Mouse (Mus musculus) hindbrain, embryonic 14.5 days (tissue): ENCODE results near the gene Dad1. TPM values are rescaled to one million over a fixed set of nuclear protein-coding genes. Genes with fewer than 3 reads are reported as not detected.

Experiments used
- ATAC-seq: fragments of 200-750 bp; cut with Nextera tagmentation; 2 replicates; pipeline ENCODE4 v1.8.0; 2017; ENCODE audit warnings: moderate number of reproducible peaks, mild to moderate bottlenecking, moderate TSS enrichment, moderate library complexity; ENCODE audit not compliant: low FRiP score
- DNase-seq: peaks from one replicate; pipeline ENCODE4 v3.0.0-alpha.2; 2015; ENCODE audit warnings: low spot score
- H3K27ac ChIP-seq: fragments of 300-500 bp; sonication (generic); 2 replicates; pipeline ENCODE4 v1.5.1; 2014; ENCODE audit warnings: mild to moderate bottlenecking, moderate library complexity
- H3K27me3 ChIP-seq: fragments of 300-500 bp; sonication (generic); 2 replicates; pipeline ENCODE4 v1.6.1; 2014; ENCODE audit warnings: mild to moderate bottlenecking, low read length, mixed read lengths; ENCODE audit not compliant: control insufficient read depth, insufficient read depth
- H3K36me3 ChIP-seq: fragments of 300-500 bp; sonication (generic); replicated peaks from 2 replicates; pipeline ENCODE4 v1.6.1; 2014; ENCODE audit not compliant: control insufficient read depth, insufficient read depth
- H3K4me1 ChIP-seq: fragments of 300-500 bp; sonication (generic); replicated peaks from 2 replicates; pipeline ENCODE4 v1.6.1; 2014; ENCODE audit warnings: antibody characterized with exemption, low read length, mixed read lengths; ENCODE audit not compliant: control insufficient read depth, insufficient read depth
- H3K4me2 ChIP-seq: fragments of 300-500 bp; sonication (generic); replicated peaks from 2 replicates; pipeline ENCODE4 v1.6.1; 2014; ENCODE audit warnings: mild to moderate bottlenecking, moderate library complexity
- H3K4me3 ChIP-seq: fragments of 300-500 bp; sonication (generic); replicated peaks from 2 replicates; pipeline ENCODE4 v1.5.1; 2014; ENCODE audit warnings: mild to moderate bottlenecking, low read length
- H3K9ac ChIP-seq: fragments of 300-500 bp; sonication (generic); 2 replicates; pipeline ENCODE4 v1.6.1; 2014
- H3K9me3 ChIP-seq: fragments of 300-500 bp; sonication (generic); 2 replicates; pipeline ENCODE4 v1.6.1; 2016; ENCODE audit warnings: low read length; ENCODE audit not compliant: control insufficient read depth
- WGBS: fragments of 180-500 bp; shearing (Covaris S2); extraction: QIAGEN DNeasy Blood & Tissue Kit; methylation state at CpG from one replicate; pipeline ENCODE4 v1.1.7; 2014; 5-methylcytosine and 5-hydroxymethylcytosine counted together
- polyA plus RNA-seq: library from polyadenylated mRNA; unstranded; fragments of >200 nt; fragmentation: Nextera tagmentation; extraction: Ambion mirVana; gene quantifications from 2 replicates; pipeline ENCODE4 v1.2.1, GENCODE M21; 2014

Dad1 gene
- polyA plus RNA-seq, 1 experiment from 2014 or later, result 386 TPM

DNA sequence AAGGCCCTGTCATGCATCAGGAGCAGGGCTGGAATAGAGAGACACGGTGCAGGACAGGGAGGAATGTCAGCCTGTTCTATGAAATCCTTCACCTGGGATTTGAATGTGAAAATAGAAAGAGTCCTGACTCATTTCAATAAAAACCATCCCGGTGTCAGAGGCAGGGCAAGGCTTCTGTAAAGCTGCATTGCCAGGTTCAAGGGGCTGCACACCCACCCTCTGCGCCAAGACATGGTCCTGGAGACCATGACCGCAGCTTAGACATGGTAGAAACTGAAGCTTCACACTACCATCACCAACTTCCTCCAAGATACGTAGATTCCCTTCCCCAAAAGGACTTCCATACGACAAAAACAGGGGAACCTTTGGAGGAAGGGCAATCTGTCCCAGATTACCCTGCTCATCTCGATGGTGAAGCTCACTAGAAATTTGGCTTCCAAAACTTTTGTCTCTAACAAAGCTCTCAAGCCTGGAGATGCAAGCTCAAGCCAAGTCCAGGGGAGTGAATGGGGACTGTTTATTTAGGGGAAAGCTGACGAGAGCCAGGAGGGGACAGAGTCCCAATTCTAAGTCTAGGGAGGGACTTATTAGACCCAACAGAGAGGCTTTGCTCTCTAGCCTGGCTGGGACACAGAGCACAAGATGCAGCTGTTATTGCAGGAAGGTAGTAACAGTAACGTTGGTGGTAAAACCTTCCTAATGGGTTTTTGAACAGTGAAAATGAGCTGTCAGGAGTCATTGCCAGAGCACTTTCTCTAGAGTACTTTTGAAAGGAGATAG is 60.4 kb downstream of the Dad1 start:
- H3K27ac ChIP-seq, result no peak overlapping the region
- no peaks in the 10 kb centered on the region for H3K9me3 ChIP-seq
- no peak for DNase-seq
- no peak overlapping the region for H3K4me2 ChIP-seq
- no peaks in the 10 kb centered on the region for H3K36me3 ChIP-seq
- no peak overlapping the region for H3K4me3 ChIP-seq
- no peaks in the 10 kb centered on the region for H3K27me3 ChIP-seq
- H3K9ac ChIP-seq, result no peak overlapping the region
- no peak for ATAC-seq
- WGBS, result 84% methylated on average over 9 of the region's 9 CpGs
- peaks cover 27% of the 10 kb centered on the region for H3K4me1 ChIP-seq

DNA sequence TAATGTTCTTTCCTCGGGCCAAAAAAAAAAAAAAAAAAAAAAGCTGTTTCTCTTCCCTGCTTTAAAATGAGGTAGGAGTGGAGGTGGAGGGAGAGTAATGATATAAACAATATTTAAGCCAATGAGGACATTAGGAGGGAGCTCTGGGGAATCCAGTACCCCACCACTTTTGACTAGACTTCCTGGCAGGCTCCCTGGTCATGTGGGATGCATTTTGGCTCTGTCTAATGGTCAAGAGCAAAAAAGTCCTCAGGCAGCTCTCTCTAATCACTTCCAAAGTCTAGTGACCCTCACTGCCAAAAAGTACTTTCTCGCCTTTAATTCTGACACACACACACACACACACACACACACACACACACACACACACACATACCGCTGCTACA is 61.4 kb downstream of the Dad1 start:
- 53% methylated on average over 3 of the region's 3 CpGs for WGBS
- peak; percentile 38; the same call in 1 of the 2 replicates for ATAC-seq

DNA sequence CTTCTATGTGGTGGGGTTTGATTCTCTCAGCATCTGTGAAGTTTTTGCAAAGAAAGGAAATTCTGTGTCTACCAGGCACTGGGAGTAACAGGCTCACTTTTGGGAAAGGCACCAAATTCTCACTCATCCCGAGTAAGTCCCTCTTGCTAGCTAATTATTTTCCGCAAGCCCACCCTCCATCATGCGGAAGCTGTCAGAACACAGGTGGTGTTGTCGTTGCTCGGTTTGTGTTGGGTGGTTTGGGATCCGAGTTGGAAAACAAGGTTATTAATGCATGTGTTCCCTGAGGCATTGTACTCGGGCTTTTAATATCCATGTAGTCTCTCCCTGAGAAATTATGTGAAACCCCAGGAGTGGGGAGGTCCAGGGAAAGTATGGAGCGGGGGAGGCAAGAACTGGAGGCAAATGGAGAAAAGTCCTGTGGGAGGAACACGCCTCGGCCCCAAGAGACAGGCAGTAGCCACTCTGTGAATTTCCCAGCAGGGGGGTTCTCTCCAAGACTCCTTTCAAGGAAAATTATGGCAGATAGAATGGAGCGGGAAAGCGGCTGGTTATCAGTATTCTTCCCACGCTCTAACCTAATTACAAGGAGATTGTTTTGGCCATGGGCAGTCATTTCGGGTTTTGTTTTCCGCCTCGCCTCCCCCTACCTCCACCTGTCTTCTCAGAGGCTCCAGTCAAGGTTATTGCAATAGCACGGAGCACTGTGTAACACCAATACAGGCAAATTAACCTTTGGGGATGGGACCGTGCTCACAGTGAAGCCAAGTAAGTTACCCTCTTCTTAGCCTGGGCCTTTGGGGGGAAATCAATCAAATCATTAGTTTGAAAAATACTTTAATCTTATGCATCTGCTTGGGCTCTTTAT is 62.1 kb downstream of the Dad1 start:
- Histone ChIP-seq H3K4me2 (peak overlapping the region; percentile 11; the same call in 1 of the 2 replicates), H3K4me1 (peaks cover 28% of the 10 kb centered on the region), H3K9ac (no peak overlapping the region), H3K9me3 (no peaks in the 10 kb centered on the region), H3K4me3 (no peak overlapping the region), H3K36me3 (no peaks in the 10 kb centered on the region), H3K27me3 (no peaks in the 10 kb centered on the region), H3K27ac (peak overlapping the region; percentile 16)
- 34% methylated on average over 18 of the region's 18 CpGs for WGBS
- DNase-seq (peak; percentile 56), ATAC-seq (peak; percentile 54)

More for the DNA sequence above, 61.4 kb downstream of the Dad1 start:
- H3K4me1 ChIP-seq, result peaks cover 27% of the 10 kb centered on the region
- H3K27me3 ChIP-seq, result no peaks in the 10 kb centered on the region
- H3K27ac ChIP-seq, result peak overlapping the region; percentile 16; the same call in 1 of the 2 replicates
- no peak overlapping the region for H3K4me3 ChIP-seq
- DNase-seq, result no peak
- no peaks in the 10 kb centered on the region for H3K36me3 ChIP-seq
- H3K4me2 ChIP-seq, result no peak overlapping the region
- no peak overlapping the region for H3K9ac ChIP-seq
- H3K9me3 ChIP-seq, result no peaks in the 10 kb centered on the region

DNA sequence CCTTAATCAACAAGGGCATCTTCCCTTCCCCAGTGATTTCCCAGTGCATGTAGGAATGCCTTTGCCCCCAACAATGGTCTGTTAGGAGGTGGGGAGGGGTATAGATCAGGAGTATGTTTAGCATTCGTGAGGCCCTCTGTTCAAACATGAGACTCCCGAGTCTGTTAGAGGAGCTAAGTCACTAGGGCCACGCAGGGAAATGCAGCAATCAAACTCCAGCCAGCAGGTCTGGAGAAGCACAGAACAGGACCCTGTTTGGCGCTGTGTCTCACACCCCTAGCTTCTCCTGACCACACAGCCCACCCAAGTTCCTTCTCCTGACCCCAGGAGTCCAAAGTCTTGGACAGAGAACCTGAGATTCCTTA is 62.9 kb downstream of the Dad1 start:
- no peak overlapping the region for H3K4me2 ChIP-seq
- peak overlapping the region; percentile 40; the same call in 1 of the 2 replicates for H3K27ac ChIP-seq
- H3K27me3 ChIP-seq, result no peaks in the 10 kb centered on the region
- H3K4me3 ChIP-seq, result no peak overlapping the region
- no peaks in the 10 kb centered on the region for H3K36me3 ChIP-seq
- H3K9ac ChIP-seq, result no peak overlapping the region
- DNase-seq, result no peak
- WGBS, result 51% methylated on average over 4 of the region's 4 CpGs
- H3K4me1 ChIP-seq, result peaks cover 32% of the 10 kb centered on the region
- no peaks in the 10 kb centered on the region for H3K9me3 ChIP-seq
- no peak for ATAC-seq

DNA sequence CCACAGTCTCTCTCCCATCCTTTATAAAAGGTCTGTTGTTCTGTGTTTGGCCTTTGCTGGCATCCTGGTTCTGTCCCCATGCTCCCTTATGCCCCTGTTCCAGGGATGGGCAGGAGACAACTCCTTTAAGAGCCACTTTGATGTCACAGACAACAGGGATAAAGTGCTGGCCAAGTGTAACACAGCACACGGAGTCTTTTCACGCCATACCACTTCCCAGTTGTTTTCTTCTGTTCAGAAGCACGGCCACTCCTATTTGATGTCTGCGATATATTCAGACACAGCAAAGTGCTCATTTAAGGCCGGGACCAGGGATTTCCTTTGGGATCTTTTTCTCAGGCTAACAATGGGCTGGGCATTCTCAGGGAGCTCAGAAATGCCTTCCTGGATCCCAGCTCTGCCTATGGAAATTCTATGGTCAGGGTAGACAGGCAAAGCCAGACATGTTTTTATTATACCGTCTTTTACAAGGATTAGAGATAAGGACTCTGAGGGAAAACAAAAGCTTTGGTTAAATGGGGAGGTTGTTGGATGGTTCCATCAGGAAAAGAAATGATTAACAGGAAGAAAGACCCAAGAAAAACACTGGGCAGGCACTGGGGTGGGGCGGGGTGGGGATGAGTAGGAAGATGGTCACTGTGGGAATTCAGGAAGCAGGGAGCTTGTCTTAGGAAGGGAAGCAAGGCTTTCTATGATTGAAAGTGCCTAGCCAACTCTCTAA is 63.4 kb downstream of the Dad1 start:
- no peaks in the 10 kb centered on the region for H3K36me3 ChIP-seq
- no peak for ATAC-seq
- H3K9me3 ChIP-seq, result no peaks in the 10 kb centered on the region
- no peaks in the 10 kb centered on the region for H3K27me3 ChIP-seq
- 0 out of 2 replicates have a peak overlapping the region, but pooled peaks have one; percentile 40 for H3K27ac ChIP-seq
- H3K9ac ChIP-seq, result no peak overlapping the region
- 46% methylated on average over 7 of the region's 7 CpGs for WGBS
- no peak overlapping the region for H3K4me2 ChIP-seq
- no peak for DNase-seq
- H3K4me3 ChIP-seq, result no peak overlapping the region
- peaks cover 38% of the 10 kb centered on the region for H3K4me1 ChIP-seq

DNA sequence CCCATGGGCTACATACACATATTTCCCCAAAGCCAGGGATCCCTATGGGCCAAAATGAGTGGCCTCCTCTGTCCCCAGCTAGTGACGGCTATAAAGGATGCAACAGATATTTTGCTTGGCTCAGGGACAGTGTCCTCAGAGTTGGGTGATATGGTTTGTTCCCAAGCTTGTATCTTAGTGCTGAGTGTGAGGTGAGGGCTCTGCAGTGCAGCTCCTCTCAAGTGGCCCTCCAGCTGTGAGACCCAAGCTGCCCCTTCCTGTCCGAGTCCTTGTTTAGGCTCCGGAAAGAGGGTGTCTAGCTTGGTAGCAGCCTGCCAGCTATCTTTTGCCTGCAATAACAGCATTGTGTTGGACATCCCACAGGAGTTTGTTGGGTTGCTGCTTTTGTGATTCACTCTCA is 64.6 kb downstream of the Dad1 start:
- DNase-seq (no peak), ATAC-seq (no peak)
- Histone ChIP-seq H3K36me3 (no peaks in the 10 kb centered on the region), H3K9me3 (no peaks in the 10 kb centered on the region), H3K4me1 (peaks cover 50% of the 10 kb centered on the region), H3K27me3 (no peaks in the 10 kb centered on the region), H3K27ac (no peak overlapping the region), H3K9ac (no peak overlapping the region), H3K4me2 (no peak overlapping the region), H3K4me3 (no peak overlapping the region)
- 70% methylated on average over 3 of the region's 3 CpGs for WGBS

DNA sequence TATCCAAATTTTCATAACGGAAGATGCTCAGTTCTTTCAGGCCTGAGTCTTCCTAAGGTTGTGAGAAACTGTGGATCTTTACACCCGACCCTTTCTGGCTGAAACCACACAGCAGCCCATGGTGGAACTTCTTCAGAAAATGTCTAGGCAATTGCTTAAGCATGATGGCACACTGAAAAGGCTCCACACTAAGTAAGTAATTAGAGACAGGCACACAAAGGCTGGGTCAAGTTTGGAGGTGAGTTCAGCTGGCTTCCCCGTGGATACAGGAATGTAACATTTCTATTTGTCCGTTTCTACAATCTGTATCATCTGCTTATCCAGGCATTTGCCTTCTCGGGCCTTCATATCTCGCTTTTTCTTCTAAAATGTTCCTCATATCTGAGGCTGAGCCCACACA is 66.7 kb downstream of the Dad1 start:
- no peak for DNase-seq
- Histone ChIP-seq H3K9me3 (no peaks in the 10 kb centered on the region), H3K27ac (no peak overlapping the region), H3K9ac (no peak overlapping the region), H3K36me3 (no peaks in the 10 kb centered on the region), H3K4me3 (no peak overlapping the region), H3K4me2 (no peak overlapping the region), H3K27me3 (no peaks in the 10 kb centered on the region), H3K4me1 (peaks cover 45% of the 10 kb centered on the region)
- ATAC-seq, result no peak
- 55% methylated on average over 6 of the region's 6 CpGs for WGBS
